Mouse (Mus musculus) midbrain, embryonic 16.5 days (tissue): ENCODE data around the gene Man2b2. TPM values are rescaled to one million over a fixed set of nuclear protein-coding genes. Genes with fewer than 3 reads are reported as not detected.
A peak's percentile ranks its signal among the peaks of the same experiment; 100 is the strongest.

Source experiments
- ATAC-seq: fragments of 200-750 bp; cut with Nextera tagmentation; 2 replicates; pipeline ENCODE4 v1.8.0; 2017; ENCODE audit warnings: moderate TSS enrichment
- H3K27ac ChIP-seq: fragments of 300-500 bp; sonication (generic); 2 replicates; pipeline ENCODE4 v1.5.1; 2014; ENCODE audit warnings: mild to moderate bottlenecking, low read length, mixed read lengths
- H3K27me3 ChIP-seq: fragments of 300-500 bp; sonication (generic); 2 replicates; pipeline ENCODE4 v1.6.1; 2014; ENCODE audit warnings: low read depth, low read length, mixed read lengths; ENCODE audit not compliant: control insufficient read depth, insufficient read depth
- H3K36me3 ChIP-seq: fragments of 300-500 bp; sonication (generic); 2 replicates; pipeline ENCODE4 v1.6.1; 2014; ENCODE audit warnings: mild to moderate bottlenecking, low read length, moderate library complexity, mixed read lengths; ENCODE audit not compliant: control insufficient read depth, insufficient read depth
- H3K4me1 ChIP-seq: fragments of 300-500 bp; sonication (generic); 2 replicates; pipeline ENCODE4 v1.6.1; 2014; ENCODE audit warnings: mild to moderate bottlenecking, low read length, mixed read lengths; ENCODE audit not compliant: control insufficient read depth, insufficient read depth
- H3K4me2 ChIP-seq: fragments of 300-500 bp; sonication (generic); 2 replicates; pipeline ENCODE4 v1.6.1; 2014; ENCODE audit warnings: mild to moderate bottlenecking, low read length, mixed read lengths
- H3K4me3 ChIP-seq: fragments of 300-500 bp; sonication (generic); 2 replicates; pipeline ENCODE4 v1.5.1; 2014; ENCODE audit warnings: low read depth, mild to moderate bottlenecking, low read length, moderate library complexity, mixed read lengths
- H3K9ac ChIP-seq: fragments of 300-500 bp; sonication (generic); 2 replicates; pipeline ENCODE4 v1.6.1; 2014; ENCODE audit warnings: low read depth, low read length, mixed read lengths
- H3K9me3 ChIP-seq: fragments of 300-500 bp; sonication (generic); replicated peaks from 2 replicates; pipeline ENCODE4 v1.6.1; 2014; ENCODE audit warnings: mild to moderate bottlenecking, low read length, mixed read lengths; ENCODE audit not compliant: control insufficient read depth, poor library complexity, severe bottlenecking
- WGBS: fragments of 180-500 bp; shearing (Covaris S2); extraction: QIAGEN DNeasy Blood & Tissue Kit; methylation state at CpG from one replicate; pipeline ENCODE4 v1.1.7; 2014; 5-methylcytosine and 5-hydroxymethylcytosine counted together
- polyA plus RNA-seq: library from polyadenylated mRNA; unstranded; fragments of >200 nt; fragmentation: Nextera tagmentation; extraction: Ambion mirVana; gene quantifications from 2 replicates; pipeline ENCODE4 v1.2.1, GENCODE M21; 2015

The Man2b2 gene
- polyA plus RNA-seq = 11.5 and 11.6 TPM in 2 replicates

DNA sequence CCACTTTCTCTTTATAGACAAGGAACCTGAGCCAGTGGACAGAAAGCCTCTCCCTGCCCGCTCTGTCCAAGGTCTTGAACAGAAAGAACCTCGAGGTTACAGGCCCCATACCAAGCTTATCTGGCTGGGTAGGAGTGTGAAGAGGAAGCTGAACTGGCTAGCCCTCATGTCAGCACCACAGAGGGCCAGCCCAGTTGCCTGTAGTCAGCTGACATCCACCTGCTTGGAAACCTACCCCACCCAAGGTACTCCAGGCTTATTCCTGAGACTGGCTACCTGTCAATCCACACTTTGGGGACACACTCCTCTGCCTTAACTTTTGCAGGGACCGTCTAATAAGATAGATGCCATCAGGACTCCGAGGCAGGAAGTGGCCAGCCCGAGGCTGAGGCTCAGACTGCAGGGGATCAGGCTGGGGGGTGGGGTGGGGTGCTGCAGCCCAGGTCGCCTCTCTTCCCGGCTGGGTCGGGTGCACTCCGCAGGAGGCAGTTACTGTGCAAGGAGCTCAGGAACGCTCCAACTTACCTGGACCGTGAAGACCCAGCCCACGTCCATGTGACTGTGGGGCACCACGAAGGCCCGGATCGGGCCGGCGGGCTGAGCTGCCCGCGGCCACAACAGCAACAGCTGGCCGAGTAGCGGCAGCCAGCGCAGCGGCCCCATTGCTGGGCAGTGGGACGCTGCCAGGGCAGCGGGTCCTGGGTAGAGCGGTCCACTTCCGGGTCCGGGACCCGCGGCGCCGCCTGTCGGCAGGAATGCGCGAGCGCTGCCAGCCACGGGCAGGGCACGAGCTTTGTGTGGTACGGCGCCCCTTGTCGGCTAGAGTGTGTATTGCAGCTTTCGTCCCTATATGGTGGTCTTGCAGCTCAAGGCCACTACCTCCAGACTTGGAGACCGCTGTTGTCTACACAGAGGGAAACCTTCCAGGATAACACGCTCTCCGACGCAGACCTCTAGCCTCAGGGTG lies at the start of gene Man2b2:
TSS of gene Man2b2 (minus strand) at position 741 of the 967 bp plus-strand sequence.
- Histone ChIP-seq H3K9ac (peak within 1 kb of the TSS; percentile 56), H3K9me3 (no peaks in the 10 kb centered on the region), H3K27me3 (no peaks in the 10 kb centered on the region), H3K27ac (no peak within 1 kb of the TSS), H3K4me2 (peak within 1 kb of the TSS; percentile 70), H3K4me1 (peaks cover 7% of the 10 kb centered on the region), H3K4me3 (peak within 1 kb of the TSS; percentile 47), H3K36me3 (no peaks in the 10 kb centered on the region)
- 4% methylated on average over 44 of the region's 46 CpGs for WGBS
- peak; percentile 83 for ATAC-seq

DNA sequence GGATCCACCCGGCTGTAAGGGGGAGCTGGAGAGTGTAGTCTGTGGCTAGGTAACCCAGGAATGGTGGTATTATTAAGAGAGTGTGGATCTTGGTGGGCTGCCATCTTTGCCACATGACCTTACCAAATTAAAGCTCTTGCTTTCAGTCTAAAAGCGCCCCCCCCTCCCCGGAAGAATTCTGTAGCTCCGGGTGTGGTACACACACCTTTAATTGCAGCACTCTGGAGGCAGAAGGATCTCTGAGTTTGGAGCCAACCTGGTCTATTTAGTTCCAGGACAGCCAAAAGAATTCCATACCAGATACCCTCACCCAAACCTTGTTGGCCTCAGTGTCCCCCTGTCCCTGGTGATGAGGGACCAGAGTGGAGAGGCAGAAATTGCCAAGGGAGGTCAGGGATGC lies 48.3 kb upstream of the Man2b2 start:
- no peak overlapping the region for H3K4me3 ChIP-seq

DNA sequence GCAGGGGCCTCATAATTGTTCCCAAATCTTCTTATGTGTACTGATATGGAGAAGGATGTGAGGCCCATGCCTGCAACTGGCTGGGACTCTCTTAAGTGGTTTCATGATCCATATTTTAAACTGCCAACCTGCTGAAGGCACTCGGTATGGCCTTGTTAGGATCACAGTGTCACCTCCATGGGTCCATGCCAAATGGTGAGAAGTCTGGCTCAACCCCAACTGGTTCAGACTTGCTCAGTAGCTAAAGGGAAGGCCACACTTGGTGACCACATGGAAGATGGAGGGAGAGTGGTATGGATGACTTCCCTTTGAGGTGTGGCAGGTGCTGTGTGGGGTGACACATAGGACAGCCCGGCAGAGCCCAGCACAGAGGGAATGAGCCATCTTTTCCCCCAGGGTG lies 47.2 kb upstream of the Man2b2 start:
- Histone ChIP-seq H3K27ac (no peak overlapping the region), H3K27me3 (peaks cover 2% of the 10 kb centered on the region; the same call in 1 of the 2 replicates), H3K36me3 (no peaks in the 10 kb centered on the region), H3K4me1 (no peaks in the 10 kb centered on the region), H3K4me3 (no peak overlapping the region), H3K9ac (no peak overlapping the region), H3K4me2 (no peak overlapping the region), H3K9me3 (no peaks in the 10 kb centered on the region)
- WGBS = 76% methylated on average over 2 of the region's 2 CpGs
- no peak for ATAC-seq

More for the DNA sequence above, 48.3 kb upstream of the Man2b2 start:
- Histone ChIP-seq H3K9ac (no peak overlapping the region), H3K4me1 (no peaks in the 10 kb centered on the region), H3K27ac (no peak overlapping the region), H3K4me2 (no peak overlapping the region), H3K27me3 (no peaks in the 10 kb centered on the region), H3K36me3 (no peaks in the 10 kb centered on the region), H3K9me3 (no peaks in the 10 kb centered on the region)
- no peak for ATAC-seq
- WGBS = 87% methylated on average over 4 of the region's 4 CpGs

DNA sequence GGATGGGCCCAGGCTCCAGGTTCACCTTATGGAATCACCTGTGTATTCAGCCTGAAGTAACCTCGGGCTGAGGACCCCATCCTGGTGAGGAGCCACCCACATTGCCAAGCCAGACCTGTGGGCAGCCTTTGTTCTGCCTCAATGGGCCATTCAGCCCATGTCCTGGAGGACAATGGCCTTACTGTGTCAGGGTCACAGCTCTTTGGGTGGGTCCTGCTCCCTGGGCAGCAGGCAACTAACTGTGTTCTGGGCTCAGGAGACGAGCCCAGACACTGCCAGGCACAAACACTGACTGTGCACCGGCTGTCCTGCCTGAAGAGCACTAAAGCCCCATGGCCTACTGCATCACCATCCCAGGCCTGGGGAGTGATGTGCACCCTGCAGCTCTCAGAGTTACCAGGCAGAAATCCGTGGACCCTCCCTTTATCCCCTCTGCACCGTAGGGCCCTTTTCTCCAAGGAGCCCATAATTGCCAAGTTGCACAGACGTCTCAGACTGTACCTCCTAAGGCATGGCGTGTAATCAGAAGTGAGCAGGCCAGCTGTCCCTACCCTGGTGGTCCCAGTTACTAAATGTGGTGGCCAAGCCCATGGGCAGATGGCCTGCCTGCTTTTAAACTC lies 46.4 kb upstream of the Man2b2 start:
- WGBS = 38% methylated on average over 7 of the region's 7 CpGs
- ATAC-seq = no peak

DNA sequence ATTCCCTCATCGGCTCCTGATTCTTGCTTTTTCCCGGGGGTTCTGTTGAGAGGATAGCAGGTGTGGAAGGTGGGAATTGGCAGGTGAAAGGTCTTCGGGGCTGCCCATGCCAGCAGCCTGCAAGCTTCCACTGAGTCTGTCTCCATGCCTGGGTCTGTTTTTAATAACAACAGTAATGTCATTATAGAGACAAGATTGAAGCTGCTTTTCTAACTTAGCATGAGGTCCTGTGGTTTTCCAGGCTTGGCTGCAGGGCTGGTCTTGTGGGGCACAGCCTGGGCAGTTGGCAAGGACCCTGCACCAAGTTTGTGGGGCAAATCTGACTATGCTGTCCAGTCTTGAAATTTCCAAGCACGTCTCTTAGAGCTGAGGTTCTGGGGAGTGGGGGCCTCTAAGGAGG lies 45.5 kb upstream of the Man2b2 start:
- H3K9ac ChIP-seq = no peak overlapping the region
- no peak overlapping the region for H3K4me2 ChIP-seq
- peaks cover 9% of the 10 kb centered on the region for H3K27me3 ChIP-seq
- H3K4me1 ChIP-seq = no peaks in the 10 kb centered on the region
- ATAC-seq = no peak
- H3K27ac ChIP-seq = no peak overlapping the region
- 84% methylated on average over 4 of the region's 4 CpGs for WGBS
- H3K36me3 ChIP-seq = no peaks in the 10 kb centered on the region
- H3K4me3 ChIP-seq = no peak overlapping the region
- no peaks in the 10 kb centered on the region for H3K9me3 ChIP-seq

More for the DNA sequence above, 46.4 kb upstream of the Man2b2 start:
- H3K4me2 ChIP-seq = no peak overlapping the region
- no peak overlapping the region for H3K4me3 ChIP-seq
- H3K9ac ChIP-seq = no peak overlapping the region
- peaks cover 3% of the 10 kb centered on the region; the same call in 1 of the 2 replicates for H3K27me3 ChIP-seq
- H3K36me3 ChIP-seq = no peaks in the 10 kb centered on the region
- no peaks in the 10 kb centered on the region for H3K9me3 ChIP-seq
- H3K27ac ChIP-seq = no peak overlapping the region
- no peaks in the 10 kb centered on the region for H3K4me1 ChIP-seq

DNA sequence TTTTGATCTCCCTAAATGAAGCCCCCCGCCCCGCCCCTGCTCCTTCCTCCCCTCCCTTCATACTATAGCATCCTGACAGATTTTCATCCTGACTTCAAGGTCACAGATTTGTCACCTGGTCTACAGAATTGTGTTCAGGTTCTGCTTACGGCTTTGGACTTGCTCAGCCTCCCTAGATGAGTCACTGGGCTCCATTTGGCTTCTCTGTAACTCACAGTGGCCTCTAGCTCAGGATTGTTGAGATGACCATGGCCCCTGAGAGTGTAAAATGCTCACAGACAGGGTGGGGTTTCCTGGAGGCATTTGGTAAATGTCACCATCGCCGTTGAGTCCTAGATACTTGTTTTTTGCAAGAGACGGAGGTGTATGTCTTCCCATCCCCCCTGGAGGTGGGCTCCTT lies 40.5 kb upstream of the Man2b2 start:
- Histone ChIP-seq H3K36me3 (no peaks in the 10 kb centered on the region), H3K4me1 (peaks cover 5% of the 10 kb centered on the region; the same call in 1 of the 2 replicates), H3K27me3 (peaks cover 40% of the 10 kb centered on the region), H3K9me3 (no peaks in the 10 kb centered on the region), H3K27ac (no peak overlapping the region), H3K4me2 (peak overlapping the region; percentile 64), H3K9ac (no peak overlapping the region), H3K4me3 (no peak overlapping the region; the same call in 1 of the 2 replicates)
- 90% methylated on average over 6 of the region's 6 CpGs for WGBS
- ATAC-seq = no peak

DNA sequence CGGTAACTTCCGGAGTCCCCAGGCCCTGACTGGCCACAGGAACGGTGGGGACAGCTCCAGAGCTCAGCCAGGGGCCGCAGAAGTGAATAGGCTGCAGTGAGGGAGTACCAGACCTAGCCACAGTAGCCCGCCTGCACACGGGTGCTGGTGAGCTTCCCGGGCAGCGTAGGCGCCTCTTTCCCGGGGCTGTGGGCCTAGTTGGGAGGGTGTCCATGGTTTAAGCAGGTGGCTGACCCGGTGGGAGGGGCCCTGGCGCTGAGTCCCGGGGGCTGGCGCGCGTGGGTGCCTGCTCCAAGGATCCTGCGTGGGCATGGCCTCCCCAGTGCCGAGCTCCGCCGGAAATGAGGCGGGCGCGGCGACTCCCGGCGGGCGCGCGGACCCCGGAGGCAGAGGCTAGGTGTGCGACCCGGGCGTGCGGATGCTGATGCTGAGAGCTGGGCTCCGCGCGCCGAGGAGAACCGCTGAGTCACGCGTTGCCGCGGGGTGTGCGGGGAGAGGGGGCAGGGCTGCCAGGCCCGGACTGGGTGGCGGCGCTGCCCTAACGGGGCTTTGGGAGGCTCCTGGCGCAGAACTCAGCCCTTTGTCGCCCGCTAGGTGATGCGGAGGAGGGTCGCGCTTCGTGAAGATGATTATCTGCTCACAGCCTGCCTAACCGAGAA lies 39.3 kb upstream of the Man2b2 start:
- Histone ChIP-seq H3K4me1 (peaks cover 5% of the 10 kb centered on the region; the same call in 1 of the 2 replicates), H3K27me3 (peaks cover 47% of the 10 kb centered on the region), H3K9ac (peak overlapping the region; percentile 93), H3K9me3 (no peaks in the 10 kb centered on the region), H3K36me3 (no peaks in the 10 kb centered on the region), H3K27ac (peak overlapping the region; percentile 87), H3K4me3 (peak overlapping the region; percentile 78), H3K4me2 (peak overlapping the region; percentile 64)
- under 1% methylated on average over 50 of the region's 56 CpGs for WGBS
- peak; percentile 22 for ATAC-seq

DNA sequence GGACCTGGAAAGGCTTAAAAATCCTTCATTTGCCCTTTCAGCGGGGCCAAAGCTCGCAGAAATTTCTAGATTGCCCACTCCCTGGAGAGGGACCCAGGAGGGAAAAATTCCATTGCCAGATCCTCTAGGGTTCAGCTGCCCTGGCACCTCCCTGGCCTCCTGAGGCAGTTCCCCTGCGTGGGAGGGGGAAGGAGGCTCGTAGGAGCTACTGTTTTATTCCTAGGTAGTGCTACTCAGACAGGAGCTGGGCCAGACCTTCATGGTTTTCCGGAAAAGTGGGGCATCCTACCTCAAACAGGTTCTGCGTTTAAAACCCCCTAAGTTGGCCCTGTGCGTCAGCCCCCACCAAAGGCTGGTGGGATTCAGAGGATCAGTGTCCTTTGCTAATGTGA lies 38.7 kb upstream of the Man2b2 start:
- no peaks in the 10 kb centered on the region for H3K36me3 ChIP-seq
- ATAC-seq = peak; percentile 22
- H3K4me3 ChIP-seq = peak overlapping the region; percentile 78
- peak overlapping the region; percentile 93 for H3K9ac ChIP-seq
- peak overlapping the region; percentile 64 for H3K4me2 ChIP-seq
- H3K27me3 ChIP-seq = peaks cover 47% of the 10 kb centered on the region
- WGBS = 1% methylated on average over 7 of the region's 7 CpGs
- no peaks in the 10 kb centered on the region for H3K9me3 ChIP-seq
- H3K27ac ChIP-seq = peak overlapping the region; percentile 87
- peaks cover 5% of the 10 kb centered on the region; the same call in 1 of the 2 replicates for H3K4me1 ChIP-seq
